Comparison of ENCODE assay signal across 9 mouse cellular contexts in the genomic region with DNA sequence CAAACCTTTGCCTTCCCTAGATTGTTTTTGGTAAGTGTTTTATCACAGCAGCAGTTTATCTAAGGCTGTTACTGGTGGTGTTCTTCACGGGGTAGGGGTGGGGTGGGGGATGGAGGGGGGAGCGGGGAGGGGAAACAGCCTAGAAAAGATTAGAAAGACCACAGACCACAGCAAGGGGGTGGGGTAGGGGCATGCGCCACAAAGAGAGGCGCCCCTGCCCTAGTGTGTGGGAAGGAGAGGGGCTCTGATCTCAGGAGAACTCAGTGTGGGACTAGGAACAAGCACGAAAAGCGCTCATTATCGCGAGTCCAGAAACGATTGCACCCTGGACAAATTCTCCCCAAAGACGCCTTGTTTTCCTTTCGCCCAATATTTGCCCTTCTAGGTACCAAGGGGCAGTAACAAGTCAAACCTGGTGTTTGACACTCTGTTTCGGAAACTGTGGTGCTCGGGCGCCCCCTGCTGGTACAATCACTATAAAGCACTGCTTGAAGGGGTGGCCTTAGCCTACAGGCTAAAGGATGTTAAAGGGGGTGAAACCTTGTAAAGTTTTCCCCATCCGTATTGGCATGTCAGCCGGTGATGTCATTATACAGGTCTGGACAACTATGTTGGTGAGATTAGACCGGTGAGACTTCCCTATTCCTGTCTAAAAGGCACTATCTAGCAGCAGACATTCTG. TPM values are rescaled to one million over a fixed set of nuclear protein-coding genes. Genes with fewer than 3 reads are reported as not detected.
DNase-seq lines count a peak whose midpoint lies in the region; ATAC-seq and TF ChIP-seq lines count a peak whose summit lies in the region.
"Had no signal": no experiment of that assay in that cellular context is flagged by ENCODE, and none has a peak within 500 bp of the region (broad histone marks: within the 10 kb centered on the region; RNA-seq: fewer than 3 reads in every experiment).

No protein-coding gene starts in this region.

- peak; percentile 82 for TF ChIP-seq CTCF in midbrain, postnatal 0 days (IDR thresholded peaks at IDR 0.05)
- peak; percentile 82 for TF ChIP-seq CTCF in testis, adult 2 months (IDR thresholded peaks at IDR 0.05; ENCODE audit: control insufficient read depth, insufficient read depth, insufficient replicate concordance, low read depth, low read length)

- no peaks in the 10 kb centered on the region for H3K9me3 ChIP-seq in midbrain, embryonic 10.5 days (replicated peaks)
- no peaks in the 10 kb centered on the region for H3K9me3 ChIP-seq in midbrain, embryonic 16.5 days (replicated peaks; ENCODE audit: control insufficient read depth, low read length, poor library complexity, severe bottlenecking)
- no peaks in the 10 kb centered on the region for H3K9me3 ChIP-seq in embryonic facial prominence, embryonic 11.5 days (replicated peaks; ENCODE audit: control insufficient read depth, low read length)
- no peaks in the 10 kb centered on the region for H3K9me3 ChIP-seq in hindbrain, embryonic 13.5 days
- H3K9me3 ChIP-seq in limb, embryonic 10.5 days (replicated peaks): no peaks in the 10 kb centered on the region
- no peaks in the 10 kb centered on the region for H3K9me3 ChIP-seq in midbrain, postnatal 0 days (ENCODE audit: low read length)

- H3K9ac ChIP-seq in midbrain, embryonic 16.5 days (ENCODE audit: low read depth, low read length): no peak overlapping the region
- H3K9ac ChIP-seq in embryonic facial prominence, embryonic 11.5 days (replicated peaks; ENCODE audit: low read length): no peak overlapping the region
- no peak overlapping the region for H3K9ac ChIP-seq in hindbrain, embryonic 13.5 days
- no peak overlapping the region for H3K9ac ChIP-seq in midbrain, postnatal 0 days (replicated peaks; ENCODE audit: low read length, poor library complexity, severe bottlenecking)

- H3K4me3 ChIP-seq in midbrain, embryonic 10.5 days: no peak overlapping the region
- no peak overlapping the region for H3K4me3 ChIP-seq in midbrain, embryonic 16.5 days (ENCODE audit: low read depth, low read length)
- no peak overlapping the region for H3K4me3 ChIP-seq in embryonic facial prominence, embryonic 11.5 days (ENCODE audit: low read depth, low read length)
- H3K4me3 ChIP-seq in hindbrain, embryonic 13.5 days: no peak overlapping the region
- no peak overlapping the region for H3K4me3 ChIP-seq in limb, embryonic 10.5 days
- no peak overlapping the region for H3K4me3 ChIP-seq in midbrain, postnatal 0 days (ENCODE audit: low read depth, low read length)
- no peak overlapping the region for H3K4me3 ChIP-seq in testis, adult 2 months (ENCODE audit: control insufficient read depth, low read depth, low read length)
- H3K4me3 ChIP-seq: erythroblast, embryonic 14.5 days had no signal

- no peak for ATAC-seq in midbrain, embryonic 16.5 days
- ATAC-seq in embryonic facial prominence, embryonic 11.5 days (replicated peaks; ENCODE audit: insufficient number of reproducible peaks, low FRiP score, low TSS enrichment, low read depth): no peak
- ATAC-seq in hindbrain, embryonic 13.5 days (ENCODE audit: low FRiP score): 0 out of 2 replicates have a peak, but pooled peaks have one; percentile 36
- ATAC-seq in midbrain, postnatal 0 days (ENCODE audit: low FRiP score): no peak

- H3K4me1 ChIP-seq in midbrain, embryonic 10.5 days: no peaks in the 10 kb centered on the region
- no peaks in the 10 kb centered on the region for H3K4me1 ChIP-seq in midbrain, embryonic 16.5 days (ENCODE audit: control insufficient read depth, insufficient read depth, low read length)
- no peaks in the 10 kb centered on the region for H3K4me1 ChIP-seq in embryonic facial prominence, embryonic 11.5 days (ENCODE audit: control insufficient read depth, insufficient read depth, low read length)
- H3K4me1 ChIP-seq in hindbrain, embryonic 13.5 days (replicated peaks): no peaks in the 10 kb centered on the region
- 0 out of 2 replicates have a peak, but pooled peaks cover 4% of the 10 kb centered on the region for H3K4me1 ChIP-seq in limb, embryonic 10.5 days
- no peaks in the 10 kb centered on the region for H3K4me1 ChIP-seq in midbrain, postnatal 0 days (ENCODE audit: insufficient read depth, low read length)
- H3K4me1 ChIP-seq in testis, adult 2 months (ENCODE audit: control insufficient read depth, insufficient read depth, low read length): no peaks in the 10 kb centered on the region

- H3K4me2 ChIP-seq in midbrain, embryonic 16.5 days (ENCODE audit: low read length): no peak overlapping the region
- H3K4me2 ChIP-seq in embryonic facial prominence, embryonic 11.5 days (ENCODE audit: low read depth, low read length): no peak overlapping the region
- H3K4me2 ChIP-seq in hindbrain, embryonic 13.5 days: no peak overlapping the region
- no peak overlapping the region for H3K4me2 ChIP-seq in midbrain, postnatal 0 days (ENCODE audit: low read depth, low read length, poor library complexity, severe bottlenecking)

- H3K36me3 ChIP-seq in midbrain, embryonic 10.5 days: no peaks in the 10 kb centered on the region
- no peaks in the 10 kb centered on the region for H3K36me3 ChIP-seq in midbrain, embryonic 16.5 days (ENCODE audit: control insufficient read depth, insufficient read depth, low read length)
- H3K36me3 ChIP-seq in embryonic facial prominence, embryonic 11.5 days (replicated peaks; ENCODE audit: control insufficient read depth, insufficient read depth, low read depth, low read length): no peaks in the 10 kb centered on the region
- no peaks in the 10 kb centered on the region for H3K36me3 ChIP-seq in hindbrain, embryonic 13.5 days
- no peaks in the 10 kb centered on the region for H3K36me3 ChIP-seq in limb, embryonic 10.5 days
- no peaks in the 10 kb centered on the region for H3K36me3 ChIP-seq in midbrain, postnatal 0 days (ENCODE audit: insufficient read depth, low read length)
- no peaks in the 10 kb centered on the region for H3K36me3 ChIP-seq in testis, adult 2 months (ENCODE audit: control insufficient read depth, insufficient read depth, low read length)

- peaks cover 51% of the 10 kb centered on the region for H3K27me3 ChIP-seq in midbrain, embryonic 10.5 days (ENCODE audit: low read depth, poor library complexity, severe bottlenecking)
- peaks cover 34% of the 10 kb centered on the region for H3K27me3 ChIP-seq in midbrain, embryonic 16.5 days (ENCODE audit: control insufficient read depth, insufficient read depth, low read depth, low read length)
- peaks cover 23% of the 10 kb centered on the region for H3K27me3 ChIP-seq in embryonic facial prominence, embryonic 11.5 days (ENCODE audit: control insufficient read depth, insufficient read depth, low read length)
- peaks cover 50% of the 10 kb centered on the region for H3K27me3 ChIP-seq in hindbrain, embryonic 13.5 days
- H3K27me3 ChIP-seq in limb, embryonic 10.5 days (ENCODE audit: low read depth, poor library complexity, severe bottlenecking): peaks cover 53% of the 10 kb centered on the region
- peaks cover 21% of the 10 kb centered on the region for H3K27me3 ChIP-seq in midbrain, postnatal 0 days (ENCODE audit: insufficient read depth, low read length)
- H3K27me3 ChIP-seq in testis, adult 2 months (ENCODE audit: control insufficient read depth, insufficient read depth, low read length): no peaks in the 10 kb centered on the region

- TF ChIP-seq POLR2A in testis, adult 2 months (IDR thresholded peaks at IDR 0.05; ENCODE audit: control insufficient read depth, low read depth, low read length): no peak

- 20% methylated on average over 17 of the region's 17 CpGs for WGBS in midbrain, embryonic 10.5 days
- 21% methylated on average over 17 of the region's 17 CpGs for WGBS in midbrain, embryonic 16.5 days
- 17% methylated on average over 17 of the region's 17 CpGs for WGBS in embryonic facial prominence, embryonic 11.5 days
- WGBS in hindbrain, embryonic 13.5 days: 21% methylated on average over 17 of the region's 17 CpGs
- 20% methylated on average over 17 of the region's 17 CpGs for WGBS in limb, embryonic 10.5 days
- whole genome bisulfite sequencing in midbrain, postnatal 0 days: 20% methylated on average over 16 of the region's 17 CpGs

- H3K27ac ChIP-seq in midbrain, embryonic 10.5 days (replicated peaks): no peak overlapping the region
- no peak overlapping the region for H3K27ac ChIP-seq in midbrain, embryonic 16.5 days (ENCODE audit: low read length)
- no peak overlapping the region for H3K27ac ChIP-seq in embryonic facial prominence, embryonic 11.5 days (replicated peaks; ENCODE audit: low read depth, low read length)
- no peak overlapping the region for H3K27ac ChIP-seq in hindbrain, embryonic 13.5 days
- H3K27ac ChIP-seq in limb, embryonic 10.5 days: no peak overlapping the region
- H3K27ac ChIP-seq in midbrain, postnatal 0 days (ENCODE audit: low read depth, low read length): no peak overlapping the region
- no peak overlapping the region for H3K27ac ChIP-seq in testis, adult 2 months (ENCODE audit: control insufficient read depth, insufficient read depth, low read depth, low read length)

- DNase-seq in midbrain, embryonic 10.5 days (ENCODE audit: low spot score): peak; percentile 75
- DNase-seq in adrenal gland, postnatal 36 days: peak; percentile 76 to 80
- DNase-seq in embryonic facial prominence, embryonic 11.5 days (ENCODE audit: low spot score): peak; percentile 84
- DNase-seq in limb, embryonic 10.5 days (ENCODE audit: low spot score): peak; percentile 89
- DNase-seq in midbrain, postnatal 0 days (ENCODE audit: low spot score): peak; percentile 55

RNA-seq across cellular contexts. Expression of a gene that starts 1.1 kb away (rescaled TPM):
- polyA plus RNA-seq in midbrain, embryonic 10.5 days (2016; fragmentation: Nextera tagmentation; extraction: Ambion mirVana): not detected in 2 replicates
- polyA plus RNA-seq in midbrain, embryonic 16.5 days (2015; fragmentation: Nextera tagmentation; extraction: Ambion mirVana): not detected in 2 replicates
- 1 to 10 TPM in 1 of 2 experiments, not detected in 1; 3.7 TPM for total RNA-seq in adrenal gland, postnatal 36 days (2021)
- not detected in 2 replicates for polyA plus RNA-seq in embryonic facial prominence, embryonic 11.5 days (2014; fragmentation: Nextera tagmentation; extraction: Ambion mirVana)
- polyA plus RNA-seq in hindbrain, embryonic 13.5 days (2015; fragmentation: Nextera tagmentation; extraction: Ambion mirVana): not detected in 2 replicates
- not detected in 2 replicates for polyA plus RNA-seq in limb, embryonic 10.5 days (2016; fragmentation: Nextera tagmentation; extraction: Ambion mirVana)
- not detected in 2 replicates for total RNA-seq in midbrain, postnatal 0 days (2014; rRNA removed)
- not detected in 2 replicates for polyA plus RNA-seq in midbrain, postnatal 0 days (2015; fragmentation: Nextera tagmentation; extraction: Ambion mirVana)
- not detected in 2 replicates for polyA plus RNA-seq in testis, adult 2 months (2012; rRNA removed)
- polyA plus RNA-seq: erythroblast, embryonic 14.5 days had no signal

RNA-seq across cellular contexts. Expression of a gene that starts 16.3 kb away (rescaled TPM):
- not detected in 2 replicates for polyA plus RNA-seq in midbrain, embryonic 10.5 days (2016; fragmentation: Nextera tagmentation; extraction: Ambion mirVana)
- polyA plus RNA-seq in midbrain, embryonic 16.5 days (2015; fragmentation: Nextera tagmentation; extraction: Ambion mirVana): not detected in 2 replicates
- not detected for total RNA-seq in adrenal gland, postnatal 36 days (2021)
- not detected in 2 replicates for polyA plus RNA-seq in embryonic facial prominence, embryonic 11.5 days (2014; fragmentation: Nextera tagmentation; extraction: Ambion mirVana)
- polyA plus RNA-seq in hindbrain, embryonic 13.5 days (2015; fragmentation: Nextera tagmentation; extraction: Ambion mirVana): 0.08 TPM in 1 of 2 replicates, not detected in the other
- polyA plus RNA-seq in limb, embryonic 10.5 days (2016; fragmentation: Nextera tagmentation; extraction: Ambion mirVana): 0.06 and 0.16 TPM in 2 replicates
- not detected in 2 replicates for total RNA-seq in midbrain, postnatal 0 days (2014; rRNA removed)
- polyA plus RNA-seq in midbrain, postnatal 0 days (2015; fragmentation: Nextera tagmentation; extraction: Ambion mirVana): not detected in 2 replicates
- polyA plus RNA-seq in testis, adult 2 months (2012; rRNA removed): 0.10 TPM in 1 of 2 replicates, not detected in the other

RNA-seq across cellular contexts. Expression of a gene that starts 53.6 kb away (rescaled TPM):
- polyA plus RNA-seq in midbrain, embryonic 10.5 days (2016; fragmentation: Nextera tagmentation; extraction: Ambion mirVana): not detected in 2 replicates
- polyA plus RNA-seq in midbrain, embryonic 16.5 days (2015; fragmentation: Nextera tagmentation; extraction: Ambion mirVana): not detected in 2 replicates
- total RNA-seq in adrenal gland, postnatal 36 days (2021): not detected
- polyA plus RNA-seq in embryonic facial prominence, embryonic 11.5 days (2014; fragmentation: Nextera tagmentation; extraction: Ambion mirVana): not detected in 2 replicates
- not detected in 2 replicates for polyA plus RNA-seq in hindbrain, embryonic 13.5 days (2015; fragmentation: Nextera tagmentation; extraction: Ambion mirVana)
- polyA plus RNA-seq in limb, embryonic 10.5 days (2016; fragmentation: Nextera tagmentation; extraction: Ambion mirVana): not detected in 2 replicates
- not detected in 2 replicates for total RNA-seq in midbrain, postnatal 0 days (2014; rRNA removed)
- polyA plus RNA-seq in midbrain, postnatal 0 days (2015; fragmentation: Nextera tagmentation; extraction: Ambion mirVana): not detected in 2 replicates
- polyA plus RNA-seq in testis, adult 2 months (2012; rRNA removed): 0.07 TPM in 1 of 2 replicates, not detected in the other
- polyA plus RNA-seq: erythroblast, embryonic 14.5 days had no signal
